Mouse (Mus musculus) embryonic facial prominence, embryonic 13.5 days (tissue): ENCODE measurements around the gene Phtf2. TPM values are rescaled to one million over a fixed set of nuclear protein-coding genes. Genes with fewer than 3 reads are reported as not detected.

Experiments
- ATAC-seq: fragments of 200-750 bp; cut with Nextera tagmentation; 2 replicates; pipeline ENCODE4 v1.8.0; 2017; ENCODE audit warnings: low read depth; ENCODE audit not compliant: insufficient number of reproducible peaks, insufficient read depth, low FRiP score, low TSS enrichment
- H3K27ac ChIP-seq: fragments of 300-500 bp; sonication (generic); 2 replicates; pipeline ENCODE4 v1.5.1; 2015; ENCODE audit warnings: moderate library complexity, mild to moderate bottlenecking, inconsistent platforms
- H3K27me3 ChIP-seq: fragments of 300-500 bp; sonication (generic); 2 replicates; pipeline ENCODE4 v1.6.1; 2015; ENCODE audit warnings: mild to moderate bottlenecking, inconsistent platforms
- H3K36me3 ChIP-seq: fragments of 300-500 bp; sonication (generic); 2 replicates; pipeline ENCODE4 v1.6.1; 2015; ENCODE audit warnings: mild to moderate bottlenecking, inconsistent platforms
- H3K4me1 ChIP-seq: fragments of 300-500 bp; sonication (generic); 2 replicates; pipeline ENCODE4 v1.6.1; 2015; ENCODE audit warnings: inconsistent platforms
- H3K4me2 ChIP-seq: fragments of 300-500 bp; sonication (generic); 2 replicates; pipeline ENCODE4 v1.6.1; 2015; ENCODE audit warnings: moderate library complexity, mild to moderate bottlenecking, inconsistent platforms
- H3K4me3 ChIP-seq: fragments of 300-500 bp; sonication (generic); 2 replicates; pipeline ENCODE4 v1.5.1; 2015; ENCODE audit warnings: mild to moderate bottlenecking, inconsistent platforms
- H3K9ac ChIP-seq: fragments of 300-500 bp; sonication (generic); 2 replicates; pipeline ENCODE4 v1.6.1; 2015; ENCODE audit warnings: mild to moderate bottlenecking, inconsistent platforms
- H3K9me3 ChIP-seq: fragments of 300-500 bp; sonication (generic); 2 replicates; pipeline ENCODE4 v1.6.1; 2016; ENCODE audit warnings: inconsistent platforms
- WGBS: fragments of 180-500 bp; shearing (Covaris S2); methylation state at CpG from one replicate; pipeline ENCODE4 v1.1.7; 2015; ENCODE audit warnings: mixed read lengths; 5-methylcytosine and 5-hydroxymethylcytosine counted together
- polyA plus RNA-seq: library from polyadenylated mRNA; unstranded; fragments of >200 nt; fragmentation: Nextera tagmentation; extraction: Ambion mirVana; gene quantifications from 2 replicates; pipeline ENCODE4 v1.2.1, GENCODE M21; 2015

Phtf2 gene
- polyA plus RNA-seq, 1 experiment from 2014 or later = 17.9 TPM

DNA sequence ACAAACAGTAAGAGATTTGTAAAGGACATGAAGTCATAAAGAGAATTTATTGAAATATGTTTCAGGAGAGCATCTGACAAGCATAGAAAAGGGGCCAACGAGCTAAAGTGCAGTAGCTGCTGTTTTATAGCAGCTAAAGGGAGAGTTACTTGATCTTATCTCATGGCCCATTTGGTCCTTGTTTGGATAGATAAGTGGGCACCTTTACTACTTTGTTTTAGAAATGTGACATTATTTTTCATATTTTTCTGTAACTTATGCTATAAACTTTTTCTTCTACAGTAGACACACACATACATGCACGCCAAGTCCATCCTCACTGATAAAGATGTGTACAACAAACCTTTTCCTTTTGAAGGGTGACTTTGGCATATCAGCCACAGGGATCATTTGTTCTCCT is 23.5 kb upstream of the Phtf2 start:
- H3K4me2 ChIP-seq = no peak overlapping the region
- 85% methylated on average over 2 of the region's 2 CpGs for WGBS
- no peak overlapping the region for H3K9ac ChIP-seq
- no peak for ATAC-seq
- no peaks in the 10 kb centered on the region for H3K9me3 ChIP-seq
- peaks cover 39% of the 10 kb centered on the region for H3K36me3 ChIP-seq
- no peak overlapping the region for H3K27ac ChIP-seq
- H3K4me1 ChIP-seq = no peaks in the 10 kb centered on the region
- H3K27me3 ChIP-seq = no peaks in the 10 kb centered on the region
- H3K4me3 ChIP-seq = no peak overlapping the region

GRCm38 (mm10) chr5:20904647-20905046 is 22.7 kb upstream of the Phtf2 start:
- no peaks in the 10 kb centered on the region for H3K9me3 ChIP-seq
- no peaks in the 10 kb centered on the region for H3K27me3 ChIP-seq
- no peak overlapping the region for H3K27ac ChIP-seq
- peaks cover 43% of the 10 kb centered on the region for H3K36me3 ChIP-seq
- H3K4me2 ChIP-seq = no peak overlapping the region
- H3K4me1 ChIP-seq = no peaks in the 10 kb centered on the region
- WGBS = 86% methylated on average over 2 of the region's 2 CpGs
- no peak overlapping the region for H3K4me3 ChIP-seq
- H3K9ac ChIP-seq = no peak overlapping the region
- ATAC-seq = no peak

GRCm38 (mm10) chr5:20897446-20898167 is 15.7 kb upstream of the Phtf2 start:
- H3K36me3 ChIP-seq = peaks cover 38% of the 10 kb centered on the region
- WGBS = 92% methylated on average over 2 of the region's 2 CpGs
- no peak overlapping the region for H3K9ac ChIP-seq
- no peaks in the 10 kb centered on the region for H3K4me1 ChIP-seq
- H3K27me3 ChIP-seq = no peaks in the 10 kb centered on the region
- no peak overlapping the region for H3K4me2 ChIP-seq
- H3K9me3 ChIP-seq = no peaks in the 10 kb centered on the region
- no peak for ATAC-seq
- no peak overlapping the region for H3K4me3 ChIP-seq
- no peak overlapping the region for H3K27ac ChIP-seq

DNA sequence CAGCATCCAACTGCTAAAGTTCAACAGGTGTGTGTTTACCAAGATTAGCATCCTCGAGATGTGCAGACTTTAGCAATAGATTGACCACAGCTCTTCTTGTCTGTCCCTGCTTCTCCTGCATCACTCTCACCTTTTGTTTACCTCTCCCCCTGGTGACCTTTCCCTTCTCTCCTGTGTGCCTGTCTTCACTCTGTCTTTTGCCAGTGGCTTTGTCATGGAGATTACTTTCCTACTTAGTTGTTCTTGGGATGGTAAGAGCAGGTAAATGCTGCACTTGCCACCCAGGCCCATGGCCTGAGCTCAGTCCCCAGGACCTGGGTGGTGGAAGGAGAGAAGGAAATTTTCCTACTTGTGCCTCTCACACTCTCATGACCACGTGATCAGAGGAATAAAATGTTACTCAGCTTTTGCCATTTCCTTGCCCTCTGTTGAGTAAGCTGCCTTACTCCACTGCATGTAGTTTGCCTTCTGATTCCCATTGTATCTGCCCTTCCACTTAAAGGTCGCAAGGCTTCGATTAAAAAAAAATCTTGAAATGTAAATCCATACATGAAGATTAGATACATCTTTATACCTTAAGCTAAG is 2.2 kb upstream of the Phtf2 start:
- 79% methylated on average over 4 of the region's 4 CpGs for WGBS
- Histone ChIP-seq H3K27me3 (no peaks in the 10 kb centered on the region), H3K27ac (no peak overlapping the region), H3K4me1 (peaks cover 16% of the 10 kb centered on the region), H3K36me3 (peaks cover 13% of the 10 kb centered on the region), H3K4me3 (0 out of 2 replicates have a peak overlapping the region, but pooled peaks have one; percentile 90), H3K9ac (peak overlapping the region; percentile 4; the same call in 1 of the 2 replicates), H3K9me3 (no peaks in the 10 kb centered on the region), H3K4me2 (peak overlapping the region; percentile 77)
- no peak for ATAC-seq

GRCm38 (mm10) chr5:20880797-20881775 is 838 bp downstream of the Phtf2 start:
- Histone ChIP-seq H3K27ac (peak overlapping the region; percentile 93), H3K4me1 (peaks cover 16% of the 10 kb centered on the region), H3K36me3 (peaks cover 10% of the 10 kb centered on the region), H3K4me3 (peak overlapping the region; percentile 90), H3K27me3 (no peaks in the 10 kb centered on the region), H3K9ac (peak overlapping the region; percentile 90), H3K4me2 (peak overlapping the region; percentile 63), H3K9me3 (no peaks in the 10 kb centered on the region)
- 3% methylated on average over 27 of the region's 64 CpGs for WGBS
- peak; percentile 32 for ATAC-seq

- Histone ChIP-seq H3K36me3 (peaks cover 4% of the 10 kb centered on the region), H3K4me3 (peak overlapping the region; percentile 90), H3K9ac (peak overlapping the region; percentile 54; the same call in 1 of the 2 replicates), H3K27ac (no peak overlapping the region), H3K9me3 (no peaks in the 10 kb centered on the region), H3K4me2 (peak overlapping the region; percentile 63), H3K4me1 (peaks cover 16% of the 10 kb centered on the region), H3K27me3 (no peaks in the 10 kb centered on the region)
- 65% methylated on average over 2 of the region's 2 CpGs for WGBS
- no peak for ATAC-seq
Observed at GRCm38 (mm10) chr5:20880386-20880785, 1.5 kb downstream of the Phtf2 start.

GRCm38 (mm10) chr5:20876934-20877426 is 4.9 kb downstream of the Phtf2 start:
- Histone ChIP-seq H3K9me3 (no peaks in the 10 kb centered on the region), H3K4me3 (no peak overlapping the region), H3K9ac (no peak overlapping the region), H3K4me2 (no peak overlapping the region), H3K27me3 (no peaks in the 10 kb centered on the region), H3K4me1 (peaks cover 4% of the 10 kb centered on the region; the same call in 1 of the 2 replicates), H3K27ac (no peak overlapping the region), H3K36me3 (no peaks in the 10 kb centered on the region)
- ATAC-seq = no peak
- 21% methylated on average over 1 of the region's 1 CpGs for WGBS

- no peak overlapping the region for H3K9ac ChIP-seq
- no peak overlapping the region for H3K27ac ChIP-seq
- no peaks in the 10 kb centered on the region for H3K27me3 ChIP-seq
- ATAC-seq = no peak
- H3K4me2 ChIP-seq = no peak overlapping the region
- H3K36me3 ChIP-seq = no peaks in the 10 kb centered on the region
- no peaks in the 10 kb centered on the region for H3K9me3 ChIP-seq
- 85% methylated on average over 1 of the region's 1 CpGs for WGBS
- H3K4me3 ChIP-seq = no peak overlapping the region
- no peaks in the 10 kb centered on the region for H3K4me1 ChIP-seq
Observed at GRCm38 (mm10) chr5:20873146-20873545, 8.8 kb downstream of the Phtf2 start.

DNA sequence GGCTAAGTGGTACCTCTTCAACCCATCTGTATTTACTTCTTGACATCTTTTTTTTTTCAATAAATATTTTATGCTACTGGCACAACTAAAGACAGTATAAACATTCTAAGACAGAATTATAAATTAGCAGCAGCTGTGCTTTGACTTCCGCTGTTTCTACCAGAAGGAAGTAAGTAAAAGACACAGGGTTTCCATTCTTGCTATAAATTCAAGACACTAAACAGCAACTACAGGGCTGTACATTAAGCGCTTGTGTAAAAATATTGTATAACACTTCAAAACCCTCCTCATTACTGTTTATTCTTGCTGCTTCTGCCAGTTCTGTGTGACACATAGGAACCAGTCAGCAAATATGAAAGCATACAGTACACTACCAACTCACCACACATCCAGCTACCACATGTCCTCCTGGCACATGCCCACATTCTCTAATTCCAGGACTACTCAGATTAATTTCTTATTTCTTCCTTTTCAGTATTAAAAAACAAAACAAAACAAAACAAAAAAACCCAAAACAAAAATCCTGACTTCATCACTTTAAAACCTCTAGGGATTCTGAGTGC is 16.6 kb downstream of the Phtf2 start:
- no peak for ATAC-seq
- H3K27ac ChIP-seq = no peak overlapping the region
- no peak overlapping the region for H3K9ac ChIP-seq
- 49% methylated on average over 2 of the region's 2 CpGs for WGBS
- H3K9me3 ChIP-seq = no peaks in the 10 kb centered on the region
- no peak overlapping the region for H3K4me2 ChIP-seq
- H3K27me3 ChIP-seq = no peaks in the 10 kb centered on the region
- H3K4me1 ChIP-seq = peaks cover 28% of the 10 kb centered on the region
- H3K36me3 ChIP-seq = no peaks in the 10 kb centered on the region
- H3K4me3 ChIP-seq = no peak overlapping the region

- Histone ChIP-seq H3K4me2 (no peak overlapping the region), H3K27me3 (no peaks in the 10 kb centered on the region), H3K4me3 (no peak overlapping the region), H3K36me3 (no peaks in the 10 kb centered on the region), H3K4me1 (peaks cover 28% of the 10 kb centered on the region), H3K27ac (no peak overlapping the region), H3K9ac (no peak overlapping the region), H3K9me3 (no peaks in the 10 kb centered on the region)
- no peak for ATAC-seq
- WGBS = 59% methylated on average over 4 of the region's 4 CpGs
Observed at GRCm38 (mm10) chr5:20864216-20864969, 17.5 kb downstream of the Phtf2 start.
